In the genomic region with DNA sequence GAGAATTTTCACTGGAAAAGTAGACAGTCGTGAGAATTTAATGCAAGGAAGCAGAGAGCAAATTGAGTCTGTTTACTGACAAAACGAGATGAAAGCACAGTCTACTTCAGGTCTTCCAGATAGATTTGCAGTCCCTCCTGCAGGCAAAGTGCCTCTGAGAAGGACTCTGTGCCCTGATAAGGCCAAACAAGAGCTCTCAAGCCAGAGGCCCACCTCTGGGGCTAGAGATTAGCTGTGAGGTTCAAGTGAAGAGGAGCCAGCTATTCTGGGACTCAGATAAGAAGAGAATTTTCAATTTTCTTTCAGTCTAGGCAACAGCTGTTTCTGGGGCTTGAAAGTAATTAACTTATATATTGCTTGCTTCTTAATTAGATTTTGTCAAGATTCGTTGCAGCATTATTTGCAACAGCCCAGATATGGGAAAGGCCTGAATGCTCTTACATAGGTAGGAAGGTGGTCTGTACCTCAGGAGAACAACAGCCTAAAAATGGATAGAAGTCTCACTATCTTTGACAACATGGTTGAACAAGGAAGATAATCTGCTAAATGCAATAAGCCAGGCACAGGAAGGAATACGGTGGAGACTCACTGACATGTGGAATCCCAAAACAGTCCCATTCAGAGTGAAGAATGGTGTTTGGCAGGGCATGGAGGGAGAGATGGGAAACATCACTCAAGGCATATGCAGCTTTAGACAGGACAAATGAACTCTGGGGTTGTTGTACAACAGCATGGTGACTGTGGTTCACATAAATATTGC, we compare ENCODE assay signal across 17 mouse cellular contexts.
A peak's percentile ranks its signal among the peaks of the same experiment; 100 is the strongest.
DNase-seq lines count a peak whose midpoint lies in the region; ATAC-seq and TF ChIP-seq lines count a peak whose summit lies in the region.
"Had no signal": no experiment of that assay in that cellular context is flagged by ENCODE, and none has a peak within 500 bp of the region (broad histone marks: within the 10 kb centered on the region; RNA-seq: fewer than 3 reads in every experiment).

No protein-coding gene starts in this region.

- peak; percentile 63; the same call in 1 of the 2 replicates for TF ChIP-seq EP300 in heart, postnatal 0 days (IDR thresholded peaks at IDR 0.05; ENCODE audit: low read depth)

- H3K36me3 ChIP-seq in lung, embryonic 15.5 days = no peaks in the 10 kb centered on the region
- H3K36me3 ChIP-seq in heart, postnatal 0 days (replicated peaks; ENCODE audit: control insufficient read depth, insufficient read depth, low read length) = no peaks in the 10 kb centered on the region
- H3K36me3 ChIP-seq: embryonic facial prominence, embryonic 12.5 days; limb, embryonic 15.5 days had no signal

- 25% methylated on average over 4 of the region's 4 CpGs for WGBS in lung, embryonic 15.5 days
- WGBS in heart, postnatal 0 days = 15% methylated on average over 4 of the region's 4 CpGs

- no peak overlapping the region for H3K4me3 ChIP-seq in lung, embryonic 15.5 days
- no peak overlapping the region for H3K4me3 ChIP-seq in heart, postnatal 0 days (ENCODE audit: low read depth, low read length)
- H3K4me3 ChIP-seq: embryonic facial prominence, embryonic 12.5 days; limb, embryonic 15.5 days had no signal

- peaks cover 16% of the 10 kb centered on the region for H3K4me1 ChIP-seq in lung, embryonic 15.5 days
- peaks cover 64% of the 10 kb centered on the region for H3K4me1 ChIP-seq in heart, postnatal 0 days (ENCODE audit: control insufficient read depth, insufficient read depth)
- H3K4me1 ChIP-seq: embryonic facial prominence, embryonic 12.5 days; limb, embryonic 15.5 days had no signal

- TF ChIP-seq CTCF in heart, postnatal 0 days (IDR thresholded peaks at IDR 0.05; ENCODE audit: low read depth) = no peak

- peak; percentile 52; the same call in 1 of the 2 replicates for ATAC-seq in lung, embryonic 15.5 days (ENCODE audit: borderline replicate concordance, extremely low read depth, low FRiP score, low TSS enrichment)
- ATAC-seq in heart, postnatal 0 days (ENCODE audit: insufficient read depth, low read depth) = peak; percentile 62; the same call in 1 of the 2 replicates
- ATAC-seq in megakaryocyte progenitor cell, adult 5-6 weeks (replicated peaks; ENCODE audit: poor library complexity) = peak; percentile 92
- ATAC-seq: forebrain, embryonic 14.5 days had no signal

- no peak overlapping the region for H3K9ac ChIP-seq in lung, embryonic 15.5 days
- H3K9ac ChIP-seq in heart, postnatal 0 days (replicated peaks; ENCODE audit: low read depth, low read length) = no peak overlapping the region
- H3K9ac ChIP-seq: embryonic facial prominence, embryonic 12.5 days; hindbrain, embryonic 14.5 days; limb, embryonic 15.5 days had no signal

- no peak for DNase-seq in lung, postnatal 36 days
- peak; percentile 80 for DNase-seq in c-Kit-positive CD71-positive TER-119-negative erythroid progenitor cells, embryonic 14.5 days (ENCODE audit: low read depth)
- DNase-seq in heart, postnatal 0 days (ENCODE audit: low spot score) = peak; percentile 47
- DNase-seq in adrenal gland, postnatal 14 days = no peak
- no peak for DNase-seq in urinary bladder, adult 18-20 months (ENCODE audit: low spot score in 2 of 2)
- DNase-seq: adrenal gland, postnatal 25 days; cerebellum, adult 8-10 months; gastrocnemius, postnatal 10 days; thymus, adult 2 months had no signal

- no peak overlapping the region for H3K27ac ChIP-seq in lung, embryonic 15.5 days
- peak overlapping the region; percentile 95 for H3K27ac ChIP-seq in heart, postnatal 0 days (ENCODE audit: low read depth)
- H3K27ac ChIP-seq: embryonic facial prominence, embryonic 12.5 days; kidney, postnatal 0 days; limb, embryonic 15.5 days had no signal

- H3K4me2 ChIP-seq in lung, embryonic 15.5 days = no peak overlapping the region
- peak overlapping the region; percentile 7; the same call in 1 of the 2 replicates for H3K4me2 ChIP-seq in heart, postnatal 0 days (ENCODE audit: low read depth, low read length)
- H3K4me2 ChIP-seq: embryonic facial prominence, embryonic 12.5 days; hindbrain, embryonic 14.5 days; limb, embryonic 15.5 days; midbrain, embryonic 11.5 days had no signal

- no peaks in the 10 kb centered on the region for H3K27me3 ChIP-seq in lung, embryonic 15.5 days
- H3K27me3 ChIP-seq in heart, postnatal 0 days (ENCODE audit: control insufficient read depth, insufficient read depth, low read length) = no peaks in the 10 kb centered on the region
- H3K27me3 ChIP-seq: embryonic facial prominence, embryonic 12.5 days; limb, embryonic 15.5 days had no signal

- no peaks in the 10 kb centered on the region for H3K9me3 ChIP-seq in lung, embryonic 15.5 days
- H3K9me3 ChIP-seq in heart, postnatal 0 days (replicated peaks; ENCODE audit: control insufficient read depth, low read length) = no peaks in the 10 kb centered on the region
- H3K9me3 ChIP-seq: embryonic facial prominence, embryonic 12.5 days; limb, embryonic 15.5 days had no signal

Comparison
In these comparisons a context has a peak if more than half of its experiments do, and no peak if none do; other contexts are left out.
1. DNase-seq: peak in c-Kit-positive CD71-positive TER-119-negative erythroid progenitor cells, embryonic 14.5 days (single experiment) and heart, postnatal 0 days (single experiment); none in lung, postnatal 36 days (single experiment), adrenal gland, postnatal 14 days (single experiment) and urinary bladder, adult 18-20 months (0 of 2).
2. Peak in every context shown above with its lines, with median percentiles within 50 percentile points of each other: ATAC-seq.